Mouse (Mus musculus): ENCODE measurements at regions not wholly inside any gene's neighbourhood (a gene's known extent, or its start where the extent isn't known, plus 50 kb on each side); places are given as distances from the start of the nearest gene placed in this dataset.

- H3K4me3 ChIP-seq (ENCODE audit: low read length): no peak overlapping the region
- no peak overlapping the region for H3K4me2 ChIP-seq (ENCODE audit: low read depth, low read length)
- H3K9ac ChIP-seq (ENCODE audit: low read depth, low read length): no peak overlapping the region
- H3K36me3 ChIP-seq (ENCODE audit: control insufficient read depth, insufficient read depth, low read length): no peaks in the 10 kb centered on the region
- 0 out of 2 replicates have a peak, but pooled peaks cover 3% of the 10 kb centered on the region for H3K9me3 ChIP-seq (ENCODE audit: control insufficient read depth, low read length)
- H3K27me3 ChIP-seq (replicated peaks; ENCODE audit: control insufficient read depth, insufficient read depth, low read length): no peaks in the 10 kb centered on the region
- H3K4me1 ChIP-seq (ENCODE audit: control insufficient read depth, insufficient read depth, low read length): no peaks in the 10 kb centered on the region
- WGBS: 70% methylated on average over 3 of the region's 3 CpGs
- no peak overlapping the region for H3K27ac ChIP-seq (ENCODE audit: low read length)
- ATAC-seq: no peak
These were observed 406.9 kb upstream of the Itga1 start for GRCm38 (mm10) chr13:115508646-115509045.

GRCm38 (mm10) chr13:115494399-115494798 is 392.6 kb upstream of the Itga1 start:
- Histone ChIP-seq H3K4me2 (ENCODE audit: low read depth, low read length) (no peak overlapping the region), H3K4me3 (ENCODE audit: low read length) (no peak overlapping the region), H3K9me3 (ENCODE audit: control insufficient read depth, low read length) (no peaks in the 10 kb centered on the region), H3K36me3 (ENCODE audit: control insufficient read depth, insufficient read depth, low read length) (no peaks in the 10 kb centered on the region), H3K4me1 (ENCODE audit: control insufficient read depth, insufficient read depth, low read length) (no peaks in the 10 kb centered on the region), H3K27me3 (replicated peaks; ENCODE audit: control insufficient read depth, insufficient read depth, low read length) (no peaks in the 10 kb centered on the region), H3K27ac (ENCODE audit: low read length) (no peak overlapping the region), H3K9ac (ENCODE audit: low read depth, low read length) (no peak overlapping the region)
- WGBS: 58% methylated on average over 4 of the region's 4 CpGs
- ATAC-seq: no peak

- 38% methylated on average over 2 of the region's 2 CpGs for WGBS
These were observed 374.1 kb upstream of the Itga1 start for GRCm38 (mm10) chr13:115475861-115476260.

GRCm38 (mm10) chr13:115465689-115466088 is 363.9 kb upstream of the Itga1 start:
- 79% methylated on average over 6 of the region's 6 CpGs for WGBS
- ATAC-seq: no peak
- no peaks in the 10 kb centered on the region for H3K4me1 ChIP-seq (ENCODE audit: control insufficient read depth, insufficient read depth, low read length)

More at GRCm38 (mm10) chr13:115475861-115476260, 374.1 kb upstream of the Itga1 start:
- ATAC-seq: no peak
- H3K4me3 ChIP-seq (ENCODE audit: low read length): no peak overlapping the region
- no peak overlapping the region for H3K27ac ChIP-seq (ENCODE audit: low read length)
- H3K36me3 ChIP-seq (ENCODE audit: control insufficient read depth, insufficient read depth, low read length): no peaks in the 10 kb centered on the region
- no peak overlapping the region for H3K4me2 ChIP-seq (ENCODE audit: low read depth, low read length)
- no peaks in the 10 kb centered on the region for H3K9me3 ChIP-seq (ENCODE audit: control insufficient read depth, low read length)
- H3K9ac ChIP-seq (ENCODE audit: low read depth, low read length): no peak overlapping the region
- H3K27me3 ChIP-seq (replicated peaks; ENCODE audit: control insufficient read depth, insufficient read depth, low read length): no peaks in the 10 kb centered on the region
- no peaks in the 10 kb centered on the region for H3K4me1 ChIP-seq (ENCODE audit: control insufficient read depth, insufficient read depth, low read length)

GRCm38 (mm10) chr13:115451244-115451643 is 349.5 kb upstream of the Itga1 start:
- H3K27me3 ChIP-seq (replicated peaks; ENCODE audit: control insufficient read depth, insufficient read depth, low read length): no peaks in the 10 kb centered on the region
- H3K9me3 ChIP-seq (ENCODE audit: control insufficient read depth, low read length): no peaks in the 10 kb centered on the region
- H3K4me1 ChIP-seq (ENCODE audit: control insufficient read depth, insufficient read depth, low read length): no peaks in the 10 kb centered on the region
- 12% methylated on average over 1 of the region's 1 CpGs for WGBS
- no peak overlapping the region for H3K9ac ChIP-seq (ENCODE audit: low read depth, low read length)
- H3K4me3 ChIP-seq (ENCODE audit: low read length): no peak overlapping the region
- ATAC-seq: no peak
- no peaks in the 10 kb centered on the region for H3K36me3 ChIP-seq (ENCODE audit: control insufficient read depth, insufficient read depth, low read length)
- H3K4me2 ChIP-seq (ENCODE audit: low read depth, low read length): no peak overlapping the region
- H3K27ac ChIP-seq (ENCODE audit: low read length): no peak overlapping the region

More at GRCm38 (mm10) chr13:115465689-115466088, 363.9 kb upstream of the Itga1 start:
- H3K36me3 ChIP-seq (ENCODE audit: control insufficient read depth, insufficient read depth, low read length): no peaks in the 10 kb centered on the region
- no peaks in the 10 kb centered on the region for H3K27me3 ChIP-seq (replicated peaks; ENCODE audit: control insufficient read depth, insufficient read depth, low read length)
- H3K4me3 ChIP-seq (ENCODE audit: low read length): no peak overlapping the region
- H3K4me2 ChIP-seq (ENCODE audit: low read depth, low read length): no peak overlapping the region
- H3K9ac ChIP-seq (ENCODE audit: low read depth, low read length): no peak overlapping the region
- H3K27ac ChIP-seq (ENCODE audit: low read length): no peak overlapping the region
- no peaks in the 10 kb centered on the region for H3K9me3 ChIP-seq (ENCODE audit: control insufficient read depth, low read length)

- no peak overlapping the region for H3K4me3 ChIP-seq (ENCODE audit: low read length)
- no peak overlapping the region for H3K4me2 ChIP-seq (ENCODE audit: low read depth, low read length)
- no peak overlapping the region for H3K9ac ChIP-seq (ENCODE audit: low read depth, low read length)
- H3K9me3 ChIP-seq (ENCODE audit: control insufficient read depth, low read length): no peaks in the 10 kb centered on the region
- no peaks in the 10 kb centered on the region for H3K27me3 ChIP-seq (replicated peaks; ENCODE audit: control insufficient read depth, insufficient read depth, low read length)
- 66% methylated on average over 12 of the region's 12 CpGs for WGBS
- H3K4me1 ChIP-seq (ENCODE audit: control insufficient read depth, insufficient read depth, low read length): no peaks in the 10 kb centered on the region
- no peak overlapping the region for H3K27ac ChIP-seq (ENCODE audit: low read length)
- no peak for ATAC-seq
- no peaks in the 10 kb centered on the region for H3K36me3 ChIP-seq (ENCODE audit: control insufficient read depth, insufficient read depth, low read length)
These were observed 325.6 kb upstream of the Itga1 start for GRCm38 (mm10) chr13:115427091-115428033.

GRCm38 (mm10) chr13:115425610-115426562 is 324.1 kb upstream of the Itga1 start:
- Histone ChIP-seq H3K4me2 (ENCODE audit: low read depth, low read length) (no peak overlapping the region), H3K9ac (ENCODE audit: low read depth, low read length) (no peak overlapping the region), H3K9me3 (ENCODE audit: control insufficient read depth, low read length) (no peaks in the 10 kb centered on the region), H3K36me3 (ENCODE audit: control insufficient read depth, insufficient read depth, low read length) (no peaks in the 10 kb centered on the region), H3K27ac (ENCODE audit: low read length) (no peak overlapping the region), H3K4me3 (ENCODE audit: low read length) (no peak overlapping the region), H3K27me3 (replicated peaks; ENCODE audit: control insufficient read depth, insufficient read depth, low read length) (no peaks in the 10 kb centered on the region), H3K4me1 (ENCODE audit: control insufficient read depth, insufficient read depth, low read length) (no peaks in the 10 kb centered on the region)
- WGBS: 75% methylated on average over 8 of the region's 8 CpGs
- ATAC-seq: no peak

- no peaks in the 10 kb centered on the region for H3K4me1 ChIP-seq (ENCODE audit: control insufficient read depth, insufficient read depth, low read length)
- no peaks in the 10 kb centered on the region for H3K9me3 ChIP-seq (ENCODE audit: control insufficient read depth, low read length)
- H3K27ac ChIP-seq (ENCODE audit: low read length): no peak overlapping the region
- no peaks in the 10 kb centered on the region for H3K36me3 ChIP-seq (ENCODE audit: control insufficient read depth, insufficient read depth, low read length)
- H3K4me2 ChIP-seq (ENCODE audit: low read depth, low read length): no peak overlapping the region
- H3K4me3 ChIP-seq (ENCODE audit: low read length): no peak overlapping the region
- no peak overlapping the region for H3K9ac ChIP-seq (ENCODE audit: low read depth, low read length)
- WGBS: 75% methylated on average over 3 of the region's 3 CpGs
- H3K27me3 ChIP-seq (replicated peaks; ENCODE audit: control insufficient read depth, insufficient read depth, low read length): no peaks in the 10 kb centered on the region
- ATAC-seq: no peak
These were observed 322.0 kb upstream of the Itga1 start for GRCm38 (mm10) chr13:115423761-115424160.

GRCm38 (mm10) chr13:115421483-115421882 is 319.7 kb upstream of the Itga1 start:
- WGBS: 52% methylated on average over 1 of the region's 1 CpGs
- Histone ChIP-seq H3K36me3 (ENCODE audit: control insufficient read depth, insufficient read depth, low read length) (no peaks in the 10 kb centered on the region), H3K27ac (ENCODE audit: low read length) (no peak overlapping the region)

More at GRCm38 (mm10) chr13:115421483-115421882, 319.7 kb upstream of the Itga1 start:
- Histone ChIP-seq H3K9me3 (ENCODE audit: control insufficient read depth, low read length) (no peaks in the 10 kb centered on the region), H3K9ac (ENCODE audit: low read depth, low read length) (no peak overlapping the region), H3K4me2 (ENCODE audit: low read depth, low read length) (no peak overlapping the region), H3K4me3 (ENCODE audit: low read length) (no peak overlapping the region), H3K4me1 (ENCODE audit: control insufficient read depth, insufficient read depth, low read length) (no peaks in the 10 kb centered on the region), H3K27me3 (replicated peaks; ENCODE audit: control insufficient read depth, insufficient read depth, low read length) (no peaks in the 10 kb centered on the region)
- ATAC-seq: no peak

All from intestine, embryonic 16.5 days (tissue).